ENCODE assay signal across 9 mouse cellular contexts in genomic region chr4:142249401-142249800, GRCm38 (mm10). TPM values are rescaled to one million over a fixed set of nuclear protein-coding genes. Genes with fewer than 3 reads are reported as not detected.
DNase-seq lines count a peak whose midpoint lies in the region; ATAC-seq and TF ChIP-seq lines count a peak whose summit lies in the region.
"Had no signal": no experiment of that assay in that cellular context is flagged by ENCODE, and none has a peak within 500 bp of the region (broad histone marks: within the 10 kb centered on the region; RNA-seq: fewer than 3 reads in every experiment).

No protein-coding gene starts in this region.

- no peak overlapping the region for H3K4me2 ChIP-seq in hindbrain, postnatal 0 days (ENCODE audit: low read depth, low read length)
- H3K4me2 ChIP-seq in liver, embryonic 13.5 days, result no peak overlapping the region
- H3K4me2 ChIP-seq: embryonic facial prominence, embryonic 12.5 days had no signal

- 25% methylated on average over 9 of the region's 9 CpGs for WGBS in bone marrow, adult 2 months
- WGBS in hindbrain, postnatal 0 days, result 23% methylated on average over 9 of the region's 9 CpGs
- WGBS in liver, embryonic 13.5 days (ENCODE audit: insufficient replicate concordance), result 16% methylated on average over 9 of the region's 9 CpGs

- H3K9ac ChIP-seq in hindbrain, postnatal 0 days (replicated peaks; ENCODE audit: low read length), result no peak overlapping the region
- H3K9ac ChIP-seq in liver, embryonic 13.5 days, result no peak overlapping the region
- H3K9ac ChIP-seq: embryonic facial prominence, embryonic 12.5 days had no signal

- H3K9me3 ChIP-seq in hindbrain, postnatal 0 days (ENCODE audit: low read length), result no peaks in the 10 kb centered on the region
- no peaks in the 10 kb centered on the region for H3K9me3 ChIP-seq in liver, embryonic 13.5 days (replicated peaks)
- H3K9me3 ChIP-seq: embryonic facial prominence, embryonic 12.5 days had no signal

- peak; percentile 43 to 54 for DNase-seq in right cerebral cortex, adult 2 months (ENCODE audit: low spot score in 2 of 2)
- DNase-seq in right cerebral cortex, adult 18-20 months, result no peak
- peak; percentile 73 for DNase-seq in embryo, embryonic 9.5 days (ENCODE audit: extremely low spot score)
- peak; percentile 79 for DNase-seq in hindbrain, postnatal 0 days (ENCODE audit: low spot score)
- DNase-seq in liver, embryonic 13.5 days, result peak; percentile 20
- DNase-seq in natural killer cell, adult 2 months (ENCODE audit: low spot score in 2 of 2), result peak; percentile 11 to 16
- no peak for DNase-seq in yolk sac, embryonic 10.5 days (ENCODE audit: low spot score)

- H3K4me1 ChIP-seq in bone marrow, adult 2 months (ENCODE audit: control insufficient read depth, insufficient read depth, low read length), result no peaks in the 10 kb centered on the region
- H3K4me1 ChIP-seq in hindbrain, postnatal 0 days (ENCODE audit: insufficient read depth, low read length), result no peaks in the 10 kb centered on the region
- 0 out of 2 replicates have a peak, but pooled peaks cover 5% of the 10 kb centered on the region for H3K4me1 ChIP-seq in liver, embryonic 13.5 days (replicated peaks)

- H3K4me3 ChIP-seq in bone marrow, adult 2 months (replicated peaks; ENCODE audit: control insufficient read depth, low read depth, low read length), result no peak overlapping the region
- H3K4me3 ChIP-seq in hindbrain, postnatal 0 days (ENCODE audit: low read length), result no peak overlapping the region
- no peak overlapping the region for H3K4me3 ChIP-seq in liver, embryonic 13.5 days (replicated peaks)
- H3K4me3 ChIP-seq: embryonic facial prominence, embryonic 12.5 days had no signal

- H3K27ac ChIP-seq in bone marrow, adult 2 months (ENCODE audit: control insufficient read depth, insufficient read depth, low read depth, low read length, poor library complexity), result no peak overlapping the region
- no peak overlapping the region for H3K27ac ChIP-seq in hindbrain, postnatal 0 days
- H3K27ac ChIP-seq in liver, embryonic 13.5 days, result no peak overlapping the region
- H3K27ac ChIP-seq: embryonic facial prominence, embryonic 12.5 days had no signal

- no peak for TF ChIP-seq POLR2A in bone marrow, adult 2 months (IDR thresholded peaks at IDR 0.05; ENCODE audit: borderline replicate concordance, control insufficient read depth, low read depth, low read length)

- H3K27me3 ChIP-seq in hindbrain, postnatal 0 days (ENCODE audit: insufficient read depth, low read length), result no peaks in the 10 kb centered on the region
- H3K27me3 ChIP-seq in liver, embryonic 13.5 days, result no peaks in the 10 kb centered on the region
- H3K27me3 ChIP-seq: embryonic facial prominence, embryonic 12.5 days had no signal

- no peaks in the 10 kb centered on the region for H3K36me3 ChIP-seq in hindbrain, postnatal 0 days (ENCODE audit: insufficient read depth, low read length)
- H3K36me3 ChIP-seq in liver, embryonic 13.5 days, result no peaks in the 10 kb centered on the region
- H3K36me3 ChIP-seq: embryonic facial prominence, embryonic 12.5 days had no signal

- 0 out of 2 replicates have a peak, but pooled peaks have one; percentile 22 for ATAC-seq in hindbrain, postnatal 0 days
- ATAC-seq in liver, embryonic 13.5 days (ENCODE audit: low read depth), result no peak

- TF ChIP-seq CTCF in bone marrow, adult 2 months (IDR thresholded peaks at IDR 0.05; ENCODE audit: control insufficient read depth, insufficient read depth, low read length), result peak; percentile 57
- TF ChIP-seq CTCF in hindbrain, postnatal 0 days (IDR thresholded peaks at IDR 0.05; ENCODE audit: low read depth), result peak; percentile 80

RNA-seq across cellular contexts. Expression of gene Kazn, which starts 10.2 kb away (rescaled TPM):
- polyA plus RNA-seq in bone marrow, adult 2 months (2011; ENCODE audit: insufficient read depth, insufficient read length, low replicate concordance, missing spikeins), result 1.7 and 3.7 TPM in 2 replicates
- 74.3 and 78.3 TPM in 2 replicates for total RNA-seq in hindbrain, postnatal 0 days (2014; rRNA removed)
- 19.3 and 20.9 TPM in 2 replicates for polyA plus RNA-seq in hindbrain, postnatal 0 days (2015; fragmentation: Nextera tagmentation; extraction: Ambion mirVana)
- polyA plus RNA-seq in liver, embryonic 13.5 days (2015; fragmentation: Nextera tagmentation; extraction: Ambion mirVana), result 0.65 and 0.74 TPM in 2 replicates

Comparison
In these comparisons a context has a peak if more than half of its experiments do, and no peak if none do; other contexts are left out.
1. DNase-seq: peak in right cerebral cortex, adult 2 months (2 of 2), embryo, embryonic 9.5 days (single experiment), hindbrain, postnatal 0 days (single experiment), liver, embryonic 13.5 days (single experiment) and natural killer cell, adult 2 months (2 of 2); none in right cerebral cortex, adult 18-20 months (single experiment) and yolk sac, embryonic 10.5 days (single experiment).